Mouse (Mus musculus) C2C12 (cell line): ENCODE measurements at regions not wholly inside any gene's neighbourhood (a gene's known extent, or its start where the extent isn't known, plus 50 kb on each side); places are given as distances from the start of the nearest gene placed in this dataset.

Source experiments
- CTCF ChIP-seq: IDR thresholded peaks from one replicate; pipeline ENCODE4 v1.5.1; 2011; ENCODE audit not compliant: control insufficient read depth, insufficient read depth, insufficient read length
- FOSL1 ChIP-seq: IDR thresholded peaks from one replicate; pipeline ENCODE4 v1.8.0; 2011; ENCODE audit warnings: mild to moderate bottlenecking, low read length; ENCODE audit not compliant: poor library complexity, insufficient read depth, severe bottlenecking
- MAX ChIP-seq: IDR thresholded peaks from one replicate; pipeline ENCODE4 v1.6.1; 2011; ENCODE audit warnings: mild to moderate bottlenecking, control low read depth
- USF1 ChIP-seq: IDR thresholded peaks from one replicate; pipeline ENCODE4 v1.6.1; 2011; ENCODE audit warnings: low read depth, mild to moderate bottlenecking, control low read depth, moderate library complexity

GRCm38 (mm10) chr8:107689020-107689419, 100.8 kb upstream of the Psmd7 start:
- no peak for TF ChIP-seq CTCF
- TF ChIP-seq MAX, result no peak
- TF ChIP-seq USF1, result no peak
- TF ChIP-seq FOSL1, result no peak
